Mouse (Mus musculus) heart, postnatal 0 days (tissue): Measurements from ENCODE around the gene Ccdc91. TPM values are rescaled to one million over a fixed set of nuclear protein-coding genes. Genes with fewer than 3 reads are reported as not detected.

Source experiments
- ATAC-seq: fragments of 200-750 bp; cut with Nextera tagmentation; 2 replicates; pipeline ENCODE4 v1.8.0; 2017; ENCODE audit warnings: low read depth, moderate number of reproducible peaks, moderate library complexity; ENCODE audit not compliant: insufficient read depth
- DNase-seq: peaks from one replicate; pipeline ENCODE4 v3.0.0-alpha.2; 2016; ENCODE audit warnings: low spot score
- H3K27ac ChIP-seq: fragments of 300-500 bp; sonication (generic); 2 replicates; pipeline ENCODE4 v1.5.1; 2014; ENCODE audit warnings: low read depth, mild to moderate bottlenecking
- H3K27me3 ChIP-seq: fragments of 300-500 bp; sonication (generic); 2 replicates; pipeline ENCODE4 v1.6.1; 2014; ENCODE audit warnings: low read length, mixed read lengths; ENCODE audit not compliant: control insufficient read depth, insufficient read depth
- H3K36me3 ChIP-seq: fragments of 300-500 bp; sonication (generic); replicated peaks from 2 replicates; pipeline ENCODE4 v1.6.1; 2014; ENCODE audit warnings: low read length, mixed read lengths; ENCODE audit not compliant: control insufficient read depth, insufficient read depth
- H3K4me1 ChIP-seq: fragments of 300-500 bp; sonication (generic); 2 replicates; pipeline ENCODE4 v1.6.1; 2014; ENCODE audit warnings: antibody characterized with exemption; ENCODE audit not compliant: control insufficient read depth, insufficient read depth
- H3K4me2 ChIP-seq: fragments of 300-500 bp; sonication (generic); 2 replicates; pipeline ENCODE4 v1.6.1; 2014; ENCODE audit warnings: low read depth, mild to moderate bottlenecking, low read length, moderate library complexity
- H3K4me3 ChIP-seq: fragments of 300-500 bp; sonication (generic); 2 replicates; pipeline ENCODE4 v1.5.1; 2014; ENCODE audit warnings: low read depth, low read length
- H3K9ac ChIP-seq: fragments of 300-500 bp; sonication (generic); replicated peaks from 2 replicates; pipeline ENCODE4 v1.6.1; 2014; ENCODE audit warnings: low read depth, low read length, mixed read lengths
- H3K9me3 ChIP-seq: fragments of 300-500 bp; sonication (generic); replicated peaks from 2 replicates; pipeline ENCODE4 v1.6.1; 2016; ENCODE audit warnings: low read length; ENCODE audit not compliant: control insufficient read depth
- CTCF ChIP-seq: IDR thresholded peaks from 2 replicates; pipeline ENCODE4 v1.5.1; 2016; ENCODE audit warnings: antibody characterized with exemption, control low read depth, low read depth
- EP300 ChIP-seq: IDR thresholded peaks from 2 replicates; pipeline ENCODE4 v1.6.1; 2016; ENCODE audit warnings: antibody characterized with exemption, low read depth
- WGBS: fragments of 180-500 bp; shearing (Covaris S2); extraction: QIAGEN DNeasy Blood & Tissue Kit; methylation state at CpG from one replicate; pipeline ENCODE4 v1.1.7; 2014; 5-methylcytosine and 5-hydroxymethylcytosine counted together
- polyA plus RNA-seq: library from polyadenylated mRNA; unstranded; fragments of >200 nt; fragmentation: Nextera tagmentation; extraction: Ambion mirVana; gene quantifications from 2 replicates; pipeline ENCODE4 v1.2.1, GENCODE M21; 2015
- total RNA-seq: library from RNA; depleted of rRNA; stranded (reverse); fragments of >200 nt; gene quantifications from 2 replicates; pipeline ENCODE4 v1.2.3, GENCODE M21; 2014; ENCODE audit warnings: low replicate concordance

Ccdc91 gene
- total and polyA plus RNA-seq, 2 experiments from 2014 or later = 19.0 to 25.8 TPM

GRCm38 (mm10) chr6:147539056-147539600 is 63.5 kb downstream of the Ccdc91 start:
- Histone ChIP-seq H3K27me3 (no peaks in the 10 kb centered on the region), H3K27ac (no peak overlapping the region; the same call in 1 of the 2 replicates), H3K9ac (no peak overlapping the region), H3K36me3 (peaks cover 12% of the 10 kb centered on the region; the same call in 1 of the 2 replicates), H3K4me1 (no peaks in the 10 kb centered on the region), H3K9me3 (no peaks in the 10 kb centered on the region), H3K4me2 (no peak overlapping the region), H3K4me3 (no peak overlapping the region)
- WGBS = 51% methylated on average over 7 of the region's 7 CpGs
- no peak for TF ChIP-seq EP300
- no peak for TF ChIP-seq CTCF
- no peak for DNase-seq
- no peak for ATAC-seq

- ATAC-seq = no peak
- 82% methylated on average over 6 of the region's 6 CpGs for WGBS
- Histone ChIP-seq H3K9ac (no peak overlapping the region), H3K4me2 (no peak overlapping the region), H3K36me3 (peaks cover 2% of the 10 kb centered on the region; the same call in 1 of the 2 replicates), H3K27me3 (no peaks in the 10 kb centered on the region), H3K4me1 (no peaks in the 10 kb centered on the region), H3K4me3 (no peak overlapping the region), H3K27ac (no peak overlapping the region), H3K9me3 (no peaks in the 10 kb centered on the region)
- TF ChIP-seq CTCF (no peak), EP300 (no peak)
- DNase-seq = no peak
Observed at GRCm38 (mm10) chr6:147540942-147541341, 65.3 kb downstream of the Ccdc91 start.

- H3K27me3 ChIP-seq = no peaks in the 10 kb centered on the region
- H3K9ac ChIP-seq = no peak overlapping the region
- H3K4me1 ChIP-seq = no peaks in the 10 kb centered on the region
- H3K9me3 ChIP-seq = no peaks in the 10 kb centered on the region
- no peak for TF ChIP-seq CTCF
- TF ChIP-seq EP300 = no peak
- no peak overlapping the region for H3K4me3 ChIP-seq
- no peaks in the 10 kb centered on the region for H3K36me3 ChIP-seq
- ATAC-seq (no peak), DNase-seq (no peak)
- H3K4me2 ChIP-seq = no peak overlapping the region
- 62% methylated on average over 6 of the region's 6 CpGs for WGBS
- H3K27ac ChIP-seq = no peak overlapping the region
Observed at GRCm38 (mm10) chr6:147555591-147555990, 80.0 kb downstream of the Ccdc91 start.

- no peak overlapping the region for H3K4me2 ChIP-seq
- DNase-seq (no peak), ATAC-seq (no peak)
- 67% methylated on average over 3 of the region's 3 CpGs for WGBS
- H3K9me3 ChIP-seq = no peaks in the 10 kb centered on the region
- no peaks in the 10 kb centered on the region for H3K4me1 ChIP-seq
- H3K9ac ChIP-seq = no peak overlapping the region
- no peak overlapping the region for H3K27ac ChIP-seq
- no peak overlapping the region for H3K4me3 ChIP-seq
- H3K36me3 ChIP-seq = no peaks in the 10 kb centered on the region
- TF ChIP-seq CTCF (no peak), EP300 (no peak)
- H3K27me3 ChIP-seq = no peaks in the 10 kb centered on the region
Observed at GRCm38 (mm10) chr6:147559316-147559715, 83.7 kb downstream of the Ccdc91 start.

- no peaks in the 10 kb centered on the region for H3K4me1 ChIP-seq
- H3K4me3 ChIP-seq = no peak overlapping the region
- no peak for TF ChIP-seq CTCF
- no peak for TF ChIP-seq EP300
- no peaks in the 10 kb centered on the region for H3K27me3 ChIP-seq
- DNase-seq = no peak
- H3K9ac ChIP-seq = no peak overlapping the region
- no peak overlapping the region for H3K4me2 ChIP-seq
- H3K9me3 ChIP-seq = no peaks in the 10 kb centered on the region
- no peak for ATAC-seq
- H3K36me3 ChIP-seq = no peaks in the 10 kb centered on the region
- no peak overlapping the region for H3K27ac ChIP-seq
Observed at GRCm38 (mm10) chr6:147560436-147560835, 84.8 kb downstream of the Ccdc91 start.

- no peaks in the 10 kb centered on the region for H3K27me3 ChIP-seq
- no peaks in the 10 kb centered on the region for H3K9me3 ChIP-seq
- H3K9ac ChIP-seq = no peak overlapping the region
- 80% methylated on average over 5 of the region's 5 CpGs for WGBS
- H3K27ac ChIP-seq = no peak overlapping the region
- TF ChIP-seq CTCF (no peak), EP300 (no peak)
- H3K4me1 ChIP-seq = no peaks in the 10 kb centered on the region
- no peak overlapping the region for H3K4me2 ChIP-seq
- no peak for ATAC-seq
- no peak overlapping the region for H3K4me3 ChIP-seq
- DNase-seq = no peak
- H3K36me3 ChIP-seq = no peaks in the 10 kb centered on the region
Observed at GRCm38 (mm10) chr6:147569246-147569645, 93.6 kb downstream of the Ccdc91 start.
